Mouse (Mus musculus) MN1 (cell line): ENCODE measurements around the gene Rgs7bp.

Experiments used
- DNase-seq: peaks from one replicate; pipeline ENCODE4 v3.0.0-alpha.2; 2016; ENCODE audit warnings: low spot score

Rgs7bp gene

DNA sequence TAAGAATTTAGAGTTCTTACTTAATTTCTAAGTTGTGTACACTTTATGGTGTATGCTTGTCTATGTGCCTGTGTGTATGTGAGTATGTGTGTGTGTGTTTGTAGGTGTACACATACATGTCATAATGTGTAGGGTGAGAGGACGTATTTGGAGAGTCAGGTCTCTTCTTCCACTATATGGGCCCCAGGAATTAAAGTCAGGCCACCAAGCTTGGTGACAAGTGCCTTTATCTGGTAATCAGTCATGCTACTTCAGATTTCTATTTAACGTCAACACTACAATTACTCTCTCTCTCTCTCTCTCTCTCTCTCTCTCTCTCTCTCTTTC, 51.9 kb downstream of the Rgs7bp start:
- DNase-seq, result no peak

DNA sequence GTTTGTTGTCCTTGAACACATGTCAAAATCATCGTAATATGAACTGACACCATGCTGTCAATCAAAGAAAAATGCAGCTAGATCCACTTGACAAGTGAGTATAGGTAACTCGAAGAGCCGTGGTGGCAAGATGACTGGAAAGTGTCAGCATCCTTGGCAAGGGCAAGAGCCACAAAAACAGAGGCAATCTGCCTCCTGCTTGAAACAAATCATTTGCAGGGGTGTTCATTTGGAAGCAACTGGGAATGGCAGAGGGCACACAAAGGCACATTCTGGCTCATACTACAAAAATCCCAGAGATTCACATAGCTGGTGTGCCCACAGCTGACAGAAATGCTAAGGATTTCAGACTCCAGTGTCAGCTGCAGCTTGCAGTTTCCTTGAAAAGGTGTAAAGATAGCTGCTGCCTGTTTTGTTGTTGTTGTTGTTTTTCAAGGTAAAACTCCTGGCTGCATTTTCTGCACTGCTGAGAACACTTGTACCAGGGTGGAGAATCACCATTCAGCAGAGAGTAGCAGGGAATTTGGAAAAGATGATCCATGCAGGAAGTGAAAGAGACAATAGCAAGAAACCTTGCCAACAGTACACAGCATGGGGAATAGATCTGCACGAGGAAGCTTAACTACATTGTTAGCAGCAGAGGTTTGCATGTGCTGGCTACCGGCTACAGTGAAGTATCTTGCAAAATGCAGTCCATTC, 52.4 kb downstream of the Rgs7bp start:
- no peak for DNase-seq

DNA sequence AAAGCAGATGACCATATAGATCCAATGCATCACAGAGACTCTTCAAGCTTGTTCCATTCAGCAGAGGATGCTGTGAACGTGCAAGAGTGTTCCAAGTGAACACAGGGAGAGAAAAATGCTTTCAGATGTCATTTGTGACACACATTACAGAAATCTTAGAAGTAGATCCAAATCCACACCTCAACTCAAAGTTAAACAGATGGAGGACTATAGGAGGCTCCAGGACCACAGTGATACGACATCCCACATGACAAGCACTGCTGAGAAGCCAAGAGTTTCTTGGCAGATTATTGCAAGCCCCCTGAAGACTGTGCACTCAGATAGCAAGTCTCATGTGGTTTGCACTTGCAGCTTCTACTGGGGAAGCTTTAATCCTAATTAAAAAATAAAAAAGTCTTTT, 53.0 kb downstream of the Rgs7bp start:
- no peak for DNase-seq

DNA sequence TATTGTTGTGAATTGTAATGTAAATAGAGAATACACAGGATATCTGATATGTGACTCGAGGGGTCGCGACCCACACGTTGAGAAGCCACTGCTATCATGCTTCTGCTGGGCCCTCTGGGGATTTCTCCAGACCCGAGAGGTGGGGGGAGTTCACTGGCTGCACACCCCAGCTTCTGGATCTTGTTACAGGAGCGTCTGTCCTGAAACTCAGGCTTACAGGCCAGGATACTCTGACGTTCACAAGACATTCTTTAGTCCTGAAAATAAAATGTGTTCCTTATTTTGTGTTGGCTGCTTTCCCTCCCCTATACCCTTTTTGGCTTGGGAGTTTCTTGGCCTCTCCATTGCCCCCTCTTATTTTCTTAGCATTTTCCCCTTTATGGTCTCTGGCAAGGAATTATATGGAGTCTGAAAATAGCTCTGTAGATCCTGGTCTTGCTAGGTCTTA, 65.9 kb downstream of the Rgs7bp start:
- DNase-seq, result no peak

DNA sequence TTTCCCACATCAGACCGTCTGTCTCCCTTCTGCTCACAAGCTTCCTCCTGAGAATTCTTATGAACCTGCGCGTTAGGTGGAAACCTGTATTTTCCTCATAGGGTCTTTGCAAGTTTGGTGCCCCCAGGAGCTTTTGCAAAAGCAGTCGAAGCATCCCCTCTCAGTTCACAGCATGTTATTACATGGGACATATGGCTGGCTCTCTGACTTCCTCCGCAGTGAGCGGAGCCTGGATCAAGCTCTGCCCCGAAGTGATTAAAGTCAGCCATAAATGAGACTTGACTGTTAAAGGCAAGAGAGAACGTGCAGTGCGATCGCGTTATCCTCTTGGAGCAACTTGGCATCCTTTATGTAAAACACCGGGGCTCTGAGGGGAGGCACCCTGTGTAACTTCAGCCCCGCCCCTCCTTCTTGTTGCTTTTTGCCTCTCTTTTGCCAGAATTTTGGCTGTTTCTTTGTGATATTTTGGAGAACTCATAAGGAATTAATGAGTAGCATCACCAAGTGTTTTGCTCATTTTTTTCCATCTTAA, 66.7 kb downstream of the Rgs7bp start:
- DNase-seq, result no peak

DNA sequence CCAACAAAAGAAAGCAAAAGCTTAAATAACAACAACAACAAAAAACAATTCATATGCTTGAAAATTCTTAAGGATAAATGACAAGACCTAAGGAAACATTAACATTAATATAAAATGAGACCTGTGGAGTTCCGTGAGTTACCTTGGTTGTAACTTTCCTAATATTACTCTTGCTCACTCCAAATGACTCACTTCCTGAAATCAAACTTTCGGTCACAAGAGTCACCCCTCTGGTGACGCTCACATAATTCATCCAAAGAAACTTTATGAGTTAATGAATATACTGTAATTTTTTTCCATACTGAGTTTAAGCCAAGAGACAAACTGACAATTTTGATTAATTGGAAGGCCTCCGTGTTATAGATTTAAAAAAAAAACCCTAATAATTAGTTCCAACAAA, 69.0 kb downstream of the Rgs7bp start:
- no peak for DNase-seq

DNA sequence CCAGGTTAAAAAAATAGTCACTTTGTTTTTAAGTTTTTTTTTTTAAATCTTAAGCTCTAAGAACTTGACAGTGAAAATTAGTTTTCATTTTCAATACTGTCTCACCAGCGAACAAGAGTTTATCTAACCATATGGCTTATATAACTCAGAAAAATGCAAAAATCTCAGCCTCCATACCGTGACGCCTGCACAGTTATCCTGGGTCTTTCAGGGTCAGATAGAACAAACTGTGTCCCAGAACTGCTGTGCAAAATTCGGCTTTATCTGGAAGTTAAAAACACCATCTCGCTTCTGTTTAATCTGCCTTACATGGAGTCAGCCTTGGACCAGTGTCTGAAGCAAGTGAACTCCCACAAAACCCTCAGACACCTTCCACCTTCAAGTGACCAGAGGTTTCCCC, 70.7 kb downstream of the Rgs7bp start:
- no peak for DNase-seq

DNA sequence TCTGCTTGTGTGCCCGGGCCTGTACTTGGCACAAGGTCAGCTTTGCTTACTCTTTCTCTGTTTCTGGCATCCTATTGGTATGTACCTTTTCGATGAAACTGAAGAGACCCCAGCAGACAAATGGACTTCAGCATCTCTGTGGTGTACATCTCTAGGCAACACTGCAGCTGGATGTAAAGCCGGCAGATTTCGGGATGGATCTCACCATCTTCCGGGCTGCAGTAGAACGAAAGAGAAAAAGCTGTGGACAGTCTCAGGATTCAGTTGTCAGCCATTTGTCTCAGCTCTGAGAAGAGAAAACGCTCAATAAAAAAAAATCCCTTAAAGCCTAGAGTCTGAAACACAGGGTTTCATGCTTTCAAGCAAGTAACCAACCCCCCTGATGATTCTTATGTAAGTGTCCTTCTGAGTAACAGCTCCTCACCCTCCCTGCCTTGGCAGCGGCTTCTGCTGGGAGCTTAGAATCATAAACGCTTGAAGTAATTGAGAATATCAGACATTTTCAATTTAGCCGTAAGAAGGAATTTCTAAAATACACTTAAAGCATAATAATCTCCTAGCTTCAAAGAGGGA, 71.9 kb downstream of the Rgs7bp start:
- no peak for DNase-seq

DNA sequence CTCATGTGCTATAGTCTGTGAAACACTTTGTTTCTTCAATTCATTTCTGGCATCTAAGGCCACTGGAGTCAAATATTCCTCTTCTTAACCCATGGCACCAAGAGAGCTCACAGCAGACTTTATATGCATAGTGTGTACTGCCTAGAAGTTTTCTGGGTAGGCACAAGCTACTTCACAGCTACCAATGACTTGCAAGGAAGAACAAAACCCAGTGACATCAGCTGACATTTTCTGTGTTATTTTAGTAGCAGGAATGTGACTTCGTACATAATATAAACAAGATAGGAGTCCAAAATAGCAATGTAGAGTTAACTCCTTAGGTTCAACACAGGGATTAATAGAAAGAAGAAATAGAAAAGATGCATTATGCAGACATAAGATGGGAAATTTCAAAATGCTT, 76.6 kb downstream of the Rgs7bp start:
- DNase-seq, result no peak

DNA sequence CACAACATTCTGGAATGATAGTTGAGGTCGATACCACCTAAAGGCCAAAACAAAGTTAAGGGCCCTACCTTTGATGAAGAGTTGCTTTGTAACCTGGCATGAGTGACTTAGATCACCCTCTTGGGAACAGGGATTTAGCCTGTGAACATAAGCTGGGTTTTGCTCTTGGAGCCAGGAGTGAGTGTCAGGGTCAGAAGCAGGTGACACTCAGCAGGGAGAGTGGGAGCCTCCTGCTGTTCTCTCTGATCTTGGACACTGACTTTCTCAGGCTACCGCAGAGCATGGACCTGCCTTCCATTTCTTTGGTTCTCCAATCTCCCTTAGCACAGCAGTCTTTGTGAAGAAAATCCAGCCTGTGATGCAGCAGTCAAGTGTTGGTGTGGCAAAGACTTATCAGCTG, 87.2 kb downstream of the Rgs7bp start:
- no peak for DNase-seq

DNA sequence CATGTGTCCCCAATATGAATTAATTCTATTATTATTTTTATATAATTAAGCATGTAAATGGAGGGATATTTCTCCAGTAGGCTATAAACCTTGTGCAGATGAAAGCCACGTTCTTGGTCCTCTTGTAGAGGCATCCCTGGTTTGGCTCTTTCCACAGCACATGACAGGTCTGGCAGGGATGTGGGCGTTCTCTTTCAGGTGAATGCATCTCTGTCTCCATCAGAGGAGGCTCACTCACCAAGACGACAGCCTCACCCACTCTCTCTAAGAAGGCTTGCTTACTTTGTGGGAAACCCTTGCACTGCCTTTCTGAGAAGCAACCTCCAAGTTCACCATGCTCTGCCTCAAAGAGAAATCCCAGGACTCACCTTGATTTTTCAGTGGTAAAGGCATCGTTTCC, 91.0 kb downstream of the Rgs7bp start:
- no peak for DNase-seq

DNA sequence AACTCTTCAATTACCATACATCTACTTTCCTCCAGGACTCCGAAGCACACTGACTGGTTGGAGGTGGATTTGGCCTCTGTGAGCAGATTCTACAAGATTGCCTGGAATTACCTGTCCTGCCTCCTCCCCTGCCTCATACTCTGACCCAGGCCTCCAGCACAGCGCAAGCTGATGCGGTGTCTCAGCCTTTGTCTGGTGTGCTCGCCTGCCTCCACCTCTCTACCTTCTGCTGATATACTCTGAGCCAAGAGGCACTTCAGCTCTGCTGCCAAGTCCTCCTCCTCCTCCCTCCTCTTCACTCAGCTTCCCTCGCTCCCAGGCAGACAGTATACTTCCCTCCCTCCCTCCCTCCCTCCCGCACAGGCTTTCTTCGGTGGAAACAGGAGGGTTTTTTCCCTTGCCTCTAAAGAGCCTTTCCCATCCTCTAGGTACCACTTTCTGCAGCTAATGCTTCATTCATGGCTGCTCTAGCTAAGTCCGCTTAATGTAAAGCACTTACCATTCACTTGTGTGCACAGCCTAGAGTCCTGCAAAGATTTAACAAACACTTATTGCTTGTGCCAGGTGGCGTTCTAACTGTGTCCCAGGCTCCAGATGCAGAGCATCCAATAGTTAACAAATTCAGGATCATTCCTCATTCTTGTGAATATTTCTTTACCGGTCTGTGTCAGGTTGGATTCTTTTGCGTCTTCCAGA, 91.9 kb downstream of the Rgs7bp start:
- no peak for DNase-seq

DNA sequence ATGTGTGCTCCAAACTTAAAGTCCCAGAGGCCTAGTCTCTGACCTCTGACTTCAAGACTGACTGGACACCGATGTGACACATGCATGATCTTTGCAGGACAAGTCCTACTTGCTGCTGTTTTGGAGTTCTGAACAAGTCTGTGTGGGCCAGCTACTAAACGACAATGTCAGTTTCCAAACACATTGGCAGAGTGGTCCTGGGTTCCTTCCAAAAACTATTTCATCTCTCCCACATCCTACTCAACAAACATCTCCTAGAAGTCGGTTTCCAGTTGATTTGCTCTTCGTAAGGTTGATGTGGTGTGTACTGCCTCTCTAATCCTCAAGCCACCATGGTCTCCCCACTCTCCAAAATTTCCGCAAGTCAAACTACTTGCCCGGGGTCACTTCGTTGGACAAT, 92.6 kb downstream of the Rgs7bp start:
- no peak for DNase-seq

DNA sequence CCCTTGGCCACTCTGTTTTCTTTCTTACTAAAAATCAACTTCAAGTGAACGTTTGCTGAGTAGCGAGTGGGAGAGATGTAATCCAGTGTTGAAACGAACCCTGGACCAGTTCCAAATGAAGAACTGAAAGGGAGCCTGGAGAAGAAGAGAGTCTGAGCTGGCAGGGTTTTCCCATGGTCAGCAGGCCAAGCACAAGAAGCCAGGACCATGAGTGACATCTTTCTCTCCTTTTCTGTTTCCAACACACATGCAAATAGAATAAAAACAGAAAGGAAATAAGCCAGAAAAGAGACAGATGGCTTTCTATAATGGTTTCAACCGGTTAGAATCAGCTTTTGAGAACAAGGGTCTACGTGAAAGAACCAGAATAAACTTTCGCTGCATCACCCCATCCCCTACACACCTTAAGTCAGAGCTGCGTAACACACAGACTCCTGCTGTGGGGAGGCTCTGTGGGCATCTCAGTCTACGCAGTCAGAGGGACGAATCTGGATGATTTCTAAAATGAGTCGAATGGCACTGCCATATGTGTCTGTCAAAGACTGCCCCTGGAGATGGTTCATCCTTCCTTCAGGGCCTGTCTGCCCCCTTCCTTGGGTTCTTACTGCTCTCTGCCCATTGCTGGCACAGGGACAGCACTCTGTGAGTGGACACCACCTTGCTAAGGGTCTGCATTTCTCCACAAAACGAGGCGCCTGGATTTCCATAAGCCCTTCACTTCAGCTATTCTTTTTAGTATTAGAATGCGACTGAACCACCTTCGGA, 93.6 kb downstream of the Rgs7bp start:
- no peak for DNase-seq

DNA sequence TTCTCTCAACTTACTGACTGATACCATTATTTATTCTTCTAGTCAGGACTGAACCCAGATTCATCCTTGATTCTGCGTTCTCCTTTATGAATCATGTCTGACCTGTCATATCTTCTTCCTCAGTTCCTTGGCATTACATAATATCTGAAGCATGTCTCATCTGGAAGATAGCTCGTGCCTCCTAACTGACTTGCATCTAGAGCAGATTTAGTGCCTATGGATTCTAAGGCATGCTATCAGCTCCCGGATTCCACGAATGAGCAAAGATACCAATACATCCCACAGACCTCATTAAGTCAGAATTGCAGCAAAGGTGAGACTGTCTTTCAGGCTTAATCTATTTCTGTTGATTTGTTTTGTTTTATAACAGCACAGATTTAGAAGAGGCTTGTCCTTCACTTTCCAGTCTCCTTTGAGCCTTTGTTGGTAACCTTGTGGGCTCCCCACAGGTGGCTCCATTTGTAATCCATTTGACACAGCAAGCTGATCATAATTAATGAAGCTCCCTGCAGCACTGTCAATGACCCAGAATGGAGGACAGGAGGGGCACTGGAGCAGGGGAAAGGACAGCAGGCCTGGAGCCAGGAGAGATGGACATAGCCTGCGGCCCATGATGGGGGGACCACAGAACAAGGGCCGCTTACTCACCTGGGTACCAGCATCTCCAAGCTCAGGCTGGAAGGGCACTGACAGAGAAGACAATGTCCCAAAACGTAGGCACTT, 94.4 kb downstream of the Rgs7bp start:
- DNase-seq, result no peak

DNA sequence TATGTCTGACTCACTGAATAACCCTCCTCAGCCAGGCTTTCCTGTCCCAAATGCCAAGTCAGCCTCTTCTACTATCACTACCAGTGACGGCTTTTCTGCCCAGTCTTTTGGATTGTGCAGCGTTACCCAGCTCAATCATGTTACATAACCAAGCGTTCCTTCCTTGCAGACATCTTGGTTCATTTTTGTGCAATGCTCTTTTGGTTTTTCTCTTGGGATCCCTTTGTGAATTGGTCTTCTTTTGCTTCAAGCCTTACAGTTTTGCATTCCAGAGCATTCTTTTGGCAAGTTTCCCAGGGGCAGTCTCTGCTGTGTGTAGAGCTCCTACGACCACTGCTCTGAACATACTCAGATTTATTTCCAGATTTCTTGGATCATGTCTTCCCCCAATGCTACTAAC, 95.0 kb downstream of the Rgs7bp start:
- DNase-seq, result no peak

DNA sequence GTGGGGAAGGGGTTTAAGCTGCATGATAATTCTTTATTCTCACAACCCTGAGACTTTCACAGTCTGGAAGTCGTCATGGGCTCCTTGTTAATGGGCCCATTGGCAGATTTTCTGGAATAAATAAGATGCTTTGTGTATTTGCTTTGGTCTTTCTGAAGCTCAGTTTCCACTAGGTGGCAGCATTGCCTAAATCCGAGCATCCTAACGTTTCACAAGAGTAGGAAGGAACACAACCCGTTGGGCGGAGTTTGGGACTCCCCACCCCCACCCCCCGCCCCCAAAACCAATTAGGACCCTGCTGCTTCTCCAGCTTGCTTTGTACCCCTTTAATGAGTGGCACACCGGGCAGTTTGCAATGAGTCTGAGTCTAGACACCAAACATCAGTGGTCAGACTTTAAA, 106.8 kb downstream of the Rgs7bp start:
- peak; percentile 71 for DNase-seq

DNA sequence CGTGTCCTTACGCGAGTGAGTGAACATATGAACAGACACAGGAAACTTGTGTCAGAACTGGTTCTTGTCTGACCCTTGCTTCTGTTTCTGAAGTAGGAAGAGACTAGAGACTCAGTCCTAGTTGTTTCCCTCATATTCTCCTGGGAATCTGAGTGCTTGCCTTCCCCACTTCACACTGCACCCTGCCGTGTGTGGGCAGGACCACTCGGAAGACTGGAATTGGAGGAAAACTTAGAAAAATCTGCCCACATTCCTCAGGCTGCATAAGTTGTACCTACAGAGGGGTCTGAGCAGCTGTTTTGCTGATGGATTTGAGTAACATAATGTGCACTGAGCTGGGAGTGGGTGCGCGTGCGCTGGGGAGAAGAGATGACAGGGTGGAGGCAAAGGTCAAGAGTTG, 114.2 kb downstream of the Rgs7bp start:
- no peak for DNase-seq

DNA sequence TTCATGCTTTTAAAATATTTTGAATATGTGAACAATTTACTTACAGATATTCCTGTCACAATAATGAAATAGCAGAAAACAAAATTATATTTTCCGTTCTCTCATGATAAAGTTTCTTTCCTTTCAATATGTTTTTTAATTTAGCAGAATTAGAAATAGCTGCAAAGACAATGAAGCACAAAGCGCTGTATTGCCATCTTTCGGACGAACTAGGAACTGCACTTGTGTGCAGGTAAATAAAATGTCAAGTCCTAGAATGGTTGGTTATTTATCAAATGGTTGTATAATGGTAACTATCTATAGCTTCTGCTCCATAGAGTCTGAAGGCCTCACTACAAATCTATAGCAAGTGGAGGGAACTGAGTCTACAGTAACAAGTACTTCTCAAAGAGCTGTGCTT, 114.9 kb downstream of the Rgs7bp start:
- DNase-seq, result peak; percentile 80

DNA sequence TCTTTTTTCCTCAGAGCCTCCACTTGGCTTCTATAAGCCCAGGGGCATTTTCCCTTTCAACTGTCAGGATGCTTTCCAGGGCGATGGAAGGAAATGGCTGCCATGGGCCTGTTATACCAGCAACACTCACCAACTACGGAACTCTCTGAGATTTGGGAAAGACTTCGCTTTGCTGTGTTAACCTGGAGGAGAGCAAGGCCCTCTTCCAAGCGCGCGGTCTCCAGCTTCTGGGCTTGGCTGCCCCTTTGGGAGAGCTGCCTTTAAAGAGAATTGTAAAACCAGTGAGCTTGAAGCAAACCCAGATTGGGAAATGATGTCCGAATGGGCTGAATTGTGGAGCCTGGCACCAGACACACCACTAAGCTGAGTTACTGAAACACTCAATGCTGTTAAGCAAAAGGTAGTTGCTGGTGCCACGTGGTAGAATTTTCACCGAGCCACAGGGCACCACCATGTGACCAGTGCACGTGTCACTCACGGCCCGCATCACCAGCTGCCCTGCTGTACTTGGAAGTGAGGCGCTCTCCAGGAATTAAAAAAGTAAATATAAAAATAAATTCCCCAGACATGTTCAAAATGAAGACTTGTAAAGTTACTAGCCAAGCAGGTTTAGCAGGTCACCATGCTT, 115.7 kb downstream of the Rgs7bp start:
- peak; percentile 69 for DNase-seq

DNA sequence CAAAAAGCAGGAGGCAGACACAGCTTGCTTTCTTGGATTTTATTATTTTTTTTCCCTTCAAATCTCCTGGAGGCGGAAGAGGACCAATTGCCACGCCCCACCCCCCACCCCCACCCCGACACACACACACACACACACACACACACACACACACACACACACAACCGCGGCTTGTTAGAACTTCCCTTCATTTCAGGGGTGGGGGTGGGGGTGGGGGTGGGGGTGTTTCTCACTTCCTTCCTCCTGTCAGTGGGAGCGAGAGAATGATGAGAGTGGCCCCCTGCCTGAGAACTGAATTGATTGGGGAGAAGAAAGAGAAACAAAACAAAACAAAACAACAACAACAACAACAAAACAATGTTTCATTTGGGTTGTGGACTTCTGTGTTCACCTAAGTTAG, 117.0 kb downstream of the Rgs7bp start:
- DNase-seq, result no peak

DNA sequence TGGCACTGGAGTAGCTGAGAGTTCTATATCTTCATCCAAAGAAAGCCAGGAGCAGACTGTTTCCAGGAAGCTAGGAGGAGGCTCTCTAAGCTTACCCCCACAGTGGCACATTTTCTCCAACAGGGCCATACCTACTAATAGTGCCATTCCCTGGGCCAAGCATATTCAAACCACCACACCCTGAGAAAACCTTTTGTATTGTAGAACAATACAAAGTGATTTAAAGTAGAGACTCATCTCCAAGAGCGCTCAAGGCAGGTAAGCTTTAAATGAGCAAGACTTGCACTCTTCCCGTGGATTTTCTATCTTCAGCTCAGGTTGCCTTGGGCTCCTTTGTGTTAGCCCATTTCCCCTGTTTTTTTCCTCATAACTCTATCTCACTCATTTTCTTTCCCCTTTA, 118.1 kb downstream of the Rgs7bp start:
- DNase-seq, result no peak
